Mouse (Mus musculus): Measurements from ENCODE around the gene Scml4. TPM values are rescaled to one million over a fixed set of nuclear protein-coding genes. Genes with fewer than 3 reads are reported as not detected.

The Scml4 gene
- polyA plus RNA-seq, 1 experiment, result 6.8 TPM

DNA sequence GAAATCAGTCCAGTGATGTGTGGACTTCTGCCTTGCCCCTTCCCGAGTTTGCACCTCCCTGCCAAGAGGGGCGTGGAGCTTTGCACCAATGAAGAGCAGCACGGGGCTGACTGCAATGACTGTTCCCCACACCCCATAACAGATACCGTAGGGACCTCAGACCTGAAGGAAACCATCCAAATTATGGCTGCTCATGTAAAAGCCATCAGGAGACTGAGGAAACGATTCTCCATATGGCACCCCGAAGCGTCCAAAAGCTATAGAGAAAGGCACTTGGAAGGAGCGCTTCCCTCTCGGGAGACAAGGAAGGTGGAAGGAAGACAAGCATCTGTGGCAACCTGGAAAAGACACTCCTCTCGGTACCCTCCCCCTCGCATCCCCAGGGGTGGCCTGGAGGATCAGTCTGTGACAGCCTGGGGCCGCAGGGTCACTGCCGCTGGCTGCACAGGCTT lies 134.2 kb downstream of the Scml4 start:
- no peak for DNase-seq (ENCODE audit: low read depth)

DNA sequence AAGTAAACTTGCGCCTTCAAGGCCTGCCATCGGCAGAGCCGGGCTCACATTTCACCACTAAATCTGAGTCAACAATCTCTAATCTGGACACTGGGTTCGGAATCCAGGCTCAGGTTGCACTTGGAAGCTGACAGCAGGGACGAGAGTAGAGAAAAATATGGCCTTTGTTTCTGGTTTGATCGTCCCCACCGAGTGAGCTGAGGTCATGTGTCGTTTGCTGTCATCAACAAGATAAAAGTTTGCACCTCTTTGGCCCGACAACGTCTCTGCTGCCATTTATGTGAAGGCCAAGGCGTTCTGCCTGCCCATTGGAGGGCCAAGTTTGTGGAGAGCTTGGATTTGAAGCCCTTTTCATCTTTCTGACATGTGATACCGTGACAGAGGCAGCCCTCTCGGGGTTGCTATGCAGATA lies 135.3 kb downstream of the Scml4 start:
- no peak for DNase-seq (ENCODE audit: low read depth)

DNA sequence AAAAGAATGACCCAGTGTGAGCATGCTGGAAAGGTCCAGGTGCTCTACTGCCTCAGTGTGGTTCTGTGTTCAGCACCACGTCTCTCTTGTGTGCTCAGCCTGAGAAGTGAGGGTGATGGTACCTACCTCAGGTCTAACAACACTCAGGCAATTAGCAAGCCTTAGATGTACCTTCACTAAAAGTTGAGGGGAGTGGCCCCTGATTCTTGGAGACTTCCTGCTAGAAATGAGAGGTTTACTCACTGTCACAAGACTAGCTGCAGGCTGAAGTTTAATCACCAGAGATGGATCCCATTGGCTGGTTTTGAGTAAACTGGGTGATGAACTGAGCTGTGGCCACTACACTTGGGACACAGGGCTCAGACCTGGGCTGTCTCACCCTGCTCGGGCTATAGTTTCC lies 137.1 kb downstream of the Scml4 start:
- DNase-seq (ENCODE audit: low read depth), result no peak

DNA sequence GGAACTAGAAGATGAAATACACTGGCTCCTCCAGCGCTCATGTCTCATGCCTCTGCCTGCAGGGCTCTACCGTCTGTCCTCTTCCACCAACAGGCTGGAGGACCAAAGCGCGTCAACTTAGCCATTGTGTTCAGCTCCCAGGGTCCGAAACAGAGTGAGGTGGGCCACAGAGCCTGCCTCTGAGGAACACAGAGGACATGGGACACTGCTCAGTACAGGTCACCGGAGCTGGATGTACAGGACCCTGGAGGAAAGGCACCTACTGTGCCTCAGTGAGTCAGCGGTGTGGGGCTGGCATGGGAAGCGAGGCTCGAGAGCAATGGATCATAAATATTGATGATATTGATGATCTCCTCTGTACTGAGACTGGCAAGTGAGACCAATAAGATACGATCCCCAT lies 139.2 kb downstream of the Scml4 start:
- DNase-seq (ENCODE audit: low read depth), result no peak

DNA sequence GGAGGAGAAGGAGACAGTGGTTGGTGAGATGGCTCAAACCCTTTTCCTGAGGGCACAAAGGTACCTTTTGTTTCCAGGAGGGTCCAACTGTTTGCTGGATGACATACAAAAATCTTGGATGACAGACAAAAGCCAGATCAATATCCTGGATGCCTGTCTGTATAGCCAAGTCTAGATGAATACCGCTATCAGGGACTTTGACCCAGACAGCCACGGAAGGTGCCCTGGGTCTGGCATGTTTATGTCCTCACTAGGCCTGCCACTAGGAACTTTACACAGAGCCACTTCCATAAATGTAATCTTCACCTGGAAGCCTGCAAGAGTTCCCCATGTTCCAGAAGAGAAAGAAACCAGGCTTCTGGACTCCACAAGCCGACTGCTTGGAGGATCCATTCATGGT lies 141.3 kb downstream of the Scml4 start:
- DNase-seq (ENCODE audit: low read depth), result no peak

DNA sequence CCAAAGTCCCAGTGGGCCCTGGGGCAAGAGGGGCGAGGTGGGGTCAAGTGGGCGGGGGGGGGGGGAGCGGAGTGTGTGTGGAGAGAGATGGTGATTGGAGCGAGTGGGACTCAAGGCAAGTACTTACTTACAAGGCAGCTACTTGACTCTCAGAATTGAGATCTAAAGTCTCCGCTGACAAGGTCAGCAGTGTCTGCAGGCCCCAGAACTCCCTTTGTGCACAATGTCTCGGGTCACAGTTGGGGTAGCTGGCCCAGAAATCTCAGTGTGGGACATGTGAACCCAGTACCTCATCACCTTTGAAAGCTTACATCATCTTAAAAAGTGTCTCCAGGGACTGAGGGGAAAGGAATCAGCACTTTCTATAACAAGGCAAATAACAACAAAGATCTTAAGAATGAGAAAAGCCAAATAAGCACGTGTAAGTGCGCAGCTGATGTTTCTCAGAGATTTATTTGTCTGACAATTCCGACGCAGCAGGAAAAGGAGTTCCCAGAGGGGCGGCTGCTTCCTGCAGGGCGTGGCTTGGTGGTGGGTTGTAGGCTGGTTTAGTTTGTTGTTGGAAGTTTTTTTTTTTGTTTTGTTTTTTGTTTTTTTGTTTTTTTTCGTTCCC lies 142.0 kb downstream of the Scml4 start:
- DNase-seq (ENCODE audit: low read depth), result no peak

DNA sequence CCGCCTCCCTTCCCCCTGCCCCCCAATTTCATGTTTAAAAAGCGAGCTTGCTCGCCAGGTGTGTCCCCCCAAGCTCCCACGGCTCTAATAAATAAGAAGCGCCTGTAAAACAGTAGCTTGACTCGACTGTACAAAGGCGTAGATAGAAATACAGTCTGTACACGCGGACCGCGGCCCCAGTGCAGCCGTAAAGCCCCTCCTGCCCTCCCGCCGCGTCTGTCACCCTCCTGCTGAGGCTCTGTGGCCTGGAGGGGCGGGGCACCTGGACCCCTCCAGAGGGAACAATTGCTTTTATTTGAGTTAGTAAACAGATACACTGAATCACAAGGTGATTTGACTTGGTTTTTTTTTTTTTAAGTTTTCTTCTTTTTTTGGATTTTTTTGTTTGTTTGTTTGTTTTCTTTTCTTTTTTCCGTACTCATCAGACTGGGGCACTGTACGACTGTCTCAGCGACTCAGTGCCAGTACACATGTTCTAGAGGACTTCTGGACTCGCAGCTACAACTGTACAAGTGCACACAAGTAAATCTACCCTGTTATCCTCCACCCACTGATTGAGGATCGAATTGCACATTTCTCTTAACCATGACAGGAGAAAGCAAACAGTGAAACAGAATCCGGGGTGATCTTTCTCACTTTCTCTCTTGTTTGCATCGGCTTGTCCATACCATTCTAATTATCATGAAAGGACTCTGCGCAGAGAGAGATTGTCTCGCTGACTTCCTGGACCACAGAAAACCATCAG lies 142.7 kb downstream of the Scml4 start:
- DNase-seq (ENCODE audit: low read depth), result no peak

DNA sequence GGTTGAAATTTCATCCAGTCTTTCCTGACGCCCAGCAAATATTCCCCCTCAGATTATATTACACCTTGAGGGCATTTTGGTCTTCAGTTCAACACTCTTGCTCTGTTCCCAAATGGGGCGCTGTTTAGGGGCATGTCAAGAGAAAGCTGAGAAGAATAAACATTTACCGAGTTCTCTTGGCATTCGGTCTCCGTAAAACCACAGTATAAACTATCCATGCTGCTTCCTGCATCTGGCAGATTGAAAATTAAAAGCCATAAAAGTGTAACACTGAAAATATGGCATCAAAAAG lies 143.2 kb downstream of the Scml4 start:
- DNase-seq (ENCODE audit: low read depth), result no peak

DNA sequence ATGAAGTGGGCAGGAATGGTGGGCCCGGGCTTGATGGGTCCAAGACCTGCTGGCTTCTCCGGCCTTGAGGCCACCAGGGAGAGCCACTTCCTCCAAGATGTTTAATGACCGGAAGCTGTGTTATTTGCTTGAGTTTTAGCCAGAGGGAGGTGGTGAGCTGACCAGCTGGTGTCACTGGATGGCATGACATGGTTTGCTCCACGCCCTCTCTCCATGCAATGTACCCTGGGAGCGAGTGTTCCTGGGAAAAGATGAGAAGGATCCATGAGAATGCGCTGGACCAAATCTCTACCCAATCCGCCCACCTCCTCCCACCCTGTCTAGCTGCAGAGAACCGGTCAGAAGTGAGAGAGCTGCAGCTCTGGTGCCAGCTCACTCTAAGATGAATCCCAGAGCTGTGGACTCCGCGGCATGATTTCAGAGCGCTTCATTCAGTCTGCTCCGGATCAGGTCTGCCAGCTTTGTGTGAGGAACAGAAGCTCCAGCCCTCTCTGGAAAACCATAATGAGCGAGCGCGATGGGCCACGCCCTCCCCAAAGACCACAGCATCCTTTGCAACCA lies 144.1 kb downstream of the Scml4 start:
- no peak for DNase-seq (ENCODE audit: low read depth)

DNA sequence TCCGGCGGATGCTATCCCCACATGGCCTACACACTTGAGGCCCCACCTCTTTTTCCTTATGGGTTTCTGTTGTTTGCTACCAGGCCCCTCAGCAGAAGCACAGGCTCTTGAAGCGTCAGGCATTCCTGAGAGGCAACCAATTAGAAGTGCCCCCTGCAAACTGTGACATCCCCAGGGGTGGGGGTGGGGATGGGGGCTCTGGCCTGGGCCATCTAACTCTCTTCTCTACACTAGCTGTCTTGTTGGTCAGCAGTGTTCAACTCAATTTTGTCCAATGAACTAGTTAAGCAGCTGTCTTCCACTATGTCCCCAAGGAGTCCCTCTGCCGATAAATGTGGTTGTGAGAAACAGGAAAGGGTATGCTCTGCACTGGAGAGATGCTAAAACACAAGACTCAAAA lies 144.9 kb downstream of the Scml4 start:
- DNase-seq (ENCODE audit: low read depth), result no peak

DNA sequence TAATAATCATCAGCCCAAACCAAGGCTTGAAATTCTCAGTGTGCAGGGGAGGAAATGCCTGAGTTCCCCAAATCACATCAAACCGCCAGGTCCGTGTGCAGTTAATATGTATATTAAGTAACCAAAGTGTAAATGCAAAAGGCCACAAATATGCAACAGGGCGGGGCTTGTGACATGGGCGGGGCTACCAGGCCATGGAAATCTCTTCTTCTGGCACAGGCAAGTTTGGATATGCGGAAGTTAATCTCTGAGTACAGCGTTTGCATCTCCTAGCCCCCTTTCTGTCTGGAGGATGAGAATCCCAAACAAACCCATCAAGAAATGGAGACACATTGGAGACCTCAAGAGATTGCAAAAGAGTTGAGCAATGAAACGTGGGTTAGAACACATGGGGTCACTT lies 145.5 kb downstream of the Scml4 start:
- no peak for DNase-seq (ENCODE audit: low read depth)

DNA sequence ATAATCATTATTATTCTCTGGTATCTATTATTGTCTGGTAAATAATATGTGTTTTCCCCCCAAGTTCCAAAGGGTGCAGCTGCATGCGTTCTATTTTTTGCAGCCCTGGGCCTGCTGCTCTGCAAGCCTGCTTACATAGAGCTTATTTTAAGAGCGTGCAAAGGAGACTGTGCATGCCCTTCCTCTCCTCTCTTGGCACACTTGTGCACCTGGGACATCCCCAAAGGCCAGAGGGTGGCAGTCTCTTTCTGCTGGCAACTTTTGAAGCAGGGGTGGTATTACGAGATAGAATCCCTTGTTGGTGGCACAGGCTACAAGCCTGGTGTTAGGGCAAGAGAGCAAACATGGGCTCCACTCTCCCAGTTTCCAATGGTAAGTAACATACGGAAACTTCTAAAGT lies 146.4 kb downstream of the Scml4 start:
- no peak for DNase-seq (ENCODE audit: low read depth)

DNA sequence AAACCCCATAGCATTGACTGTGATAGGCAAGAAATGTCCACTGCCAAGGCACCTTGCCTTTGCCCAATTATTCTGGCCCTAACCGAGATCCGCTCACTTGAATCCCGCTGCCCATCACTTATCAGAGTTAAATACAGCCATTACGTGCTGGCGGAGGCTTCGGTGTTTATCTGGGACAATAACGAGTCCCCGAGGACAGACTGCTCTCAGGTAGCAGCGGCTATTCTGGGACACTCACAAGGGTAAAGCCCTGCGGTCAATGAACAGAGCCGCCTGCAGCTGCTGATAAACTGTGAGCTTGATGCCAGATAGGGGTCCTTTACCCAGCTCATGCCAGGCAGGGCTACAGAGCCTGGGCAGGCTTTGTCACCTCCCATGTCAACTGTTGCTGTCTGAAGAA lies 147.9 kb downstream of the Scml4 start:
- DNase-seq (ENCODE audit: low read depth), result no peak

Other genes starting within 250 kb of the Scml4 start
- 13.1 and 17.7 TPM in 2 replicates for gene Sec63, start 98.9 kb upstream of the Scml4 start, polyA plus RNA-seq (2012; rRNA removed)